Mouse (Mus musculus): ENCODE results near the gene Gm9918. TPM values are rescaled to one million over a fixed set of nuclear protein-coding genes. Genes with fewer than 3 reads are reported as not detected.
"Not testable (repeated sequence)": the region's sequence is repeated elsewhere in the genome, so short reads cannot be mapped to it uniquely, and the experiment has no call there.

Gm9918 gene
- not detected for polyA plus RNA-seq (2017; shearing (Covaris generic))

DNA sequence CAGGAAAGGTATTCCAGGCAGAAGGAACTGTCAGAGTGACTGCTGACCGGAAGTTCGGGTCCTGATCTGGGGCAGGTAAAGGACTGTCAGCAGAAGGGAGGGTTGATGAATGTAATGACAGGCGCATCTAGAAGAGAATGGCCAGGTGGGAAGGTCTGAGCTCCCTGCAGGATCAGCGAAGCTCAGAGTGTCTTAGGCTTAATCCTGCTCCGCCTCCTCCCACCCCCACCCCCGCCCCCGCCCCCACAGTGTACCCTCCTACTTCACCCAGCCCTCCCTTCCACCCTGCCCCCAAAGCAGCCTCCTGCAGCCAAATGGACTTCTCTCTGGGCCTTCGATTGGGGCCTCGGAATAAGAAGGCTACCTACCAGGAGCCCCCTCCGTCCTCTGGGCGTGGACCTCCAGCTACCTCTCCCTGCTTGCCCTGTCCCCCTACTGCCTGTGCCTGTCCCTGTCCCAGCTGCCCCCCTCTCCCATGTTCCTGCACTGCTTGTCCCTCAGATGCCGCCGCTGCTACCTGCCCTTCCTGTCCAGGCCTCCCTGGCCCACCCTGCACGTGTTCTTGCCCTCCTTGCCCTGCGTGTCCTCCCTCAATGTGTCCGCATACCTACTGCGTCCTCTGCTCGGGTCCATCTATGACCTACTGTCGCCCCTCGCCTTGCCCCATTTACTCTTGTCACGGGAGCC is at the start of gene Gm9918:
Gene Gm9918, plus strand, starts transcription at position 290 of the 687 bp plus-strand sequence.
- ATAC-seq = no peak

DNA sequence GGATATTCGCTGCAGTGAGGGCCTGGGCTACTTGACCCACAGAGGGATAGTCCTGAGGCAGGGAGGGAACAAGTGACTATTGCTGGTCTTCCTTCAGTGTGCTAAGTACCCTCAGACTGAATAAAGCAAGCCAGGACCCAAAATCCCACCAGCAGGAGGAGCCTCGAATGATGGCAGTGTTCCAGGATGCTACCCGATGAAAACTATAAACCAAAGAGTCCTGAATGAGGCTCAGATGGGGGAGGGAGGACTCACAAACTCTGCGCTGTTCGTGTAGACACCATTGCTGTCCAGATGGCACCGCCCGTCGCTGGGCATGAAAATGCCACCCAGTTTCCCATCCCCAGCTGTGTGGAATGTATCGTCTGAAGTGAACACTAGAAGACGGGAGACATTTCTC is 48.0 kb upstream of the Gm9918 start:
- ATAC-seq = no peak

DNA sequence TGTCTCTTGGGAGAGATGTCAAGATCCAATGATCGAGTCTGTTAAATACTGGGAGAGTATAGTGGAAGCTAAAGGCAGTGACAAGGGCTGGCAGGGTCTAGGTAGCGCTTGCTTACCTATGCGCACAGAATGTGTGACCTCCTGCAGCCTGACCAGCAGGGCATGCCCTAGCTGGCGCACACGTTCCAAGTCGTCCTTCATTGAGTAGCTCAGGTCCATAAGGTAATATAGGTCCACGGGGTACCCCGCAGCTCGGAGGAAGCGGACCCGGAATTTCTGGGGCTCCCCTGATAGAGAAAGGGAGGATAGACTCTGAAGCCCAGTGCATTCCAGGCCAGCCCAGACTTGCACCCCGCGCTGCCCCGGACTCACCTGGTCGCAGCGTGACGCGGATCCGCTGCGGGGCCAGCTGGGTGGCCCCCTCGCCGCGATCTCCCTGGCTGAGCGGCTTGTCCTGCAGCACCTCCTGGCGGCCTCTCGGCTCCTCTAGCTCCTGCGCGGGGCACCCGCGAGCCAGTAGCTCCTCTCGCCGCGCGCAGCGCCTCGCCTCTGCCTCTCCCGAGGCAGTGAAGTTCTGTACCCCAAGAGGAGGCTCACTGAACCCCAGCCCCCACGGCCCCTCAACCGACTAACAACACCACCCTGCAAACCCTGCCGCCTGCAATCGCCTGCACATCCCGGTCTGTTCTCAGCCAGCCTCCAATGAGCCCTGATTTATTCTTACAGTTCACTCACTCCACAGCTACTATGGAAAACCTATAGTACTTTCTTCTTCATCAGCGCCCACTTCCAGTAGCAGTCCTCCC is 46.0 kb upstream of the Gm9918 start:
- peak; percentile 33 for ATAC-seq

DNA sequence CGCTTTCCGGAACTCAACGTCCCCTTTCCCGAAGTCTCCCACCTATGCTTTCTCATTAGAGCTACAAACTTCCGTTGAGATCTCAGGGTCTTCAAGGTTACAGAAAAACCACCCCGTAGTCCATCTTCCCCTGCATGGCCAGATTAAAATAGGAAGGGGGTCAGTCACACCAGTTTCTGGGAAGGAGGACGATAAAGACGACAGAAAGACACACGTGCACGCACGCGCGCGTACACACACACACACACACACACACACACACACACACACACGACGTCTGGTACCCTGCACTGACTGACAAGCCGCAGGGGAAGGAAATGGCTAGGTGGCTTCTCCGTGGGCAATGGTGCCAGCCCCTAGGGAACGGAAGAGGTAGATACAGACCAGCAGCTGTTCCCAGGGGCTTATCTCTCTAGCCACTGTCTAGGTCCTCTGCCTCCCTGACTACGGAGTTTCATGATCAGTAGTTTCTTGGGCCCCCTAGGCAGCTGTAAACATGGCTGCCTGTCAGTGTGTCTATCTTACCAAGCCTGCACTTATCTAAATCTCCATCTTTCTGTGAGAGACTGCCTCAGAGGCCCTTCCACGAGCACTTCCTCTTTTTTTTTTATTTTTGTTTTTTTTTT is 45.3 kb upstream of the Gm9918 start:
- ATAC-seq = peak; percentile 96

DNA sequence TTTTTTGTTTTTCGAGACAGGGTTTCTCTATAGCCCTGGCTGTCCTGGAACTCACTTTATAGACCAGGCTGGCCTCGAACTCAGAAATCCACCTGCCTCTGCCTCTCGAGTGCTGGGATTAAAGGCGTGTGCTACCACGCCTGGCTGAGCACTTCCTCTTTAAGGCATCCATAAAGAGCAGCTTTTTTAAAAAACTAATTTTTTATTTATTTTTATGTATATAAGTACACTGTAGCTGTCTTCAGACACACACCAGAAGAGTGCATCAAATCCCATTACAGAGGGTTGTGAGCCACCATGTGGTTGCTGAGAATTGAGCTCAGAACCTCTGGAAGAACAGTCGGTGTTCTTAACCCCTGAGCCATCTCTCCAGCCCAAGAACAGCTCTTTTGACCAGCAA is 44.7 kb upstream of the Gm9918 start:
- ATAC-seq = not testable (repeated sequence)

DNA sequence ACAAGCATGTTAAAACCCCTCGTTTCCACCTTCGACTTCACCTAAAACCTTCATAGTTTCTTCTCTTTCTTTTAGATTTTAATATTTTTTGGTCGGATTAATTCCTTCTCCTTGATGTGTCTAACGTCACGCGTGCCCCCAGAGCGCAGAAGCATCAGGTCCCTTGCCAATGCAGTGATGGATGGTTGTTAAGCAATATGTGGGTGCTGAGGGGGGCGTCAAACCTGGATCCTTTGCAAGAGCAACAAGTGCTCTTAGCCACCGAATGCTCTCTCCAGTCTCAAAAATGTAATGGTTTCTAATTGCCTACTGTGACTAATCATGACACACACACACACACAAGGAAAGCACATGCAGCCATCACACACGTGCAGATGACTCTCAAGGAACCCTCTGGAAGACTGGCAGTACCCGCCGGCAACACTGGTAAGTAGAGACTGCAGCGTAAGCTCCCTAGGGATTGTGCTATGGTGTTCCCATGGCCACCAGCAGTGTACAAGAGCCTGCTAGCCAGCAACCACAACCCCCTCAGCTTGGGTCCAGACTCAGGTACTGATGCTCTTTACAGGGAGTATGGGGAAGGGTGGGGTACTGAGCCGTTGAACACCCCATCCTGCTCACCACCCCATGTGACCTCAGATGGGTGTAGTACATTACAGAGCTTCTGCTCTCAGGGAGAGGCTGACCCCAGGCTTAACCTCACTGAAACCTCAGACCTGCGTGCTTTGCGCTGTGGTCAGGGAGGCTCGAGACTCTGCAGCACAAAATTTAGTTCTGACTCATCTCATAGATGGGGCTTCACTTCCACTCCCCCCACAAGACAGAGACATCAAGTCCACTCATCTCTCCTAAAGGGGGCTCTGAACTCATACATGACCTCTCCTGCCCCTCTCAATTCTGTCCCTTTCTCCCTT is 39.7 kb upstream of the Gm9918 start:
- ATAC-seq = peak; percentile 72

DNA sequence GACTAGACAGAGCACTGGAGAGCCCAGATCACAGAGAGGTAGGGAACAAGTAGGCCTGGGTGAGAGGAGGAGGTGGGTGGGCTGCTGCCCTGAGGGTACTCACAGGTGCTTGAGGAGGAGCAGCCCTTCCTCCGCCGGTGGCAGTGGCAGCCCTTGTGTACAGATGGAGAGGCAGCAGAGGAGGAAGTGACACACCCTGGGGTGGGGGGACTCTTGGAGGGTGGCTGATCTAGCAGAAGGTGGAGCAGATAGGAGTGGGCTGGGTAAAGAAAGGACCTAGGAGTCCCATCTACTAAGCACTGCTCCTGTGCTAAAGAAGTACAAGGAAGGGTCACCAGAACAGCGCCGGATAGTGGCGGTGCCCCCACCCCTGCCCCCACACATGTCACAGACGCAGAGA is 38.6 kb upstream of the Gm9918 start, which contains the start of gene Itgb7:
Gene Itgb7, minus strand, starts transcription at position 197 of the 400 bp plus-strand sequence.
- ATAC-seq = peak; percentile 70

DNA sequence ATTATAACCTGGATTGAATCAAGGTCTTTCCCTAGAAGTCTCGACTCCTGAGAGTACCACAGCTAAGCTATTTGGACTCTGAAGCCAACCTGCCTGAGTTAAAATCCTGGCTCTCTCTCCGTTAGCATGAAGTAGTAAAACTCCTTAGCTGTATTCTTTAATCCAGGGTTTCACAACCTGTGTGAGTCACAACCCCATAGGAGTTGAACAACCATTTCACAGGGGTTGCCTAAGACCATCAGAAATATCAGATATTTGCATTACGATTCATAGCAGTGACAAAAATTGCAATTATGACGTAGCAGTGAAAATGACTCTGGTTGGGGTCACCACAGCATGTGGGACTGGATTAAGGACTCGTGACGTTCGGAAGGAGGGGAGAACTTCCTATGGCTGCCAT is 37.6 kb upstream of the Gm9918 start:
- no peak for ATAC-seq

DNA sequence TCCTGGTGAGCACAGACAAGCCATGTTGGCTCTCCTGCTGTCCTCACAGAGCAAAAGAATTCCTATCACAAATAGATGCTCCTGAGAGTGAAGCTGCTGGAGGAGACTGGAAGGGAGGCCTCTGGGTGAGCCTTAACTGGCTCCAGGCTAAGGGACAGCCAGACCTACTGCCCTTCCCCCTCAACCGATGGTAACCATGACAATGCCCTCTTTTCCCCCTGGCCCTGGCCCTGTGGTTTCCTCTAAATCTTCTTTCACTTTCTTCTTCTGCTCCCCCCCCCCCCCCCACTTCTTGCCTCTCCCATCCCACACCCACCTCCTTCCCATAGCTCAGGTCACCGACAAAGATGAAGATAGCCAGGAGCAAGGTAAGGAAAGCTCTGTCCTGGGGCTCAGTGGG is 36.5 kb upstream of the Gm9918 start:
- no peak for ATAC-seq

DNA sequence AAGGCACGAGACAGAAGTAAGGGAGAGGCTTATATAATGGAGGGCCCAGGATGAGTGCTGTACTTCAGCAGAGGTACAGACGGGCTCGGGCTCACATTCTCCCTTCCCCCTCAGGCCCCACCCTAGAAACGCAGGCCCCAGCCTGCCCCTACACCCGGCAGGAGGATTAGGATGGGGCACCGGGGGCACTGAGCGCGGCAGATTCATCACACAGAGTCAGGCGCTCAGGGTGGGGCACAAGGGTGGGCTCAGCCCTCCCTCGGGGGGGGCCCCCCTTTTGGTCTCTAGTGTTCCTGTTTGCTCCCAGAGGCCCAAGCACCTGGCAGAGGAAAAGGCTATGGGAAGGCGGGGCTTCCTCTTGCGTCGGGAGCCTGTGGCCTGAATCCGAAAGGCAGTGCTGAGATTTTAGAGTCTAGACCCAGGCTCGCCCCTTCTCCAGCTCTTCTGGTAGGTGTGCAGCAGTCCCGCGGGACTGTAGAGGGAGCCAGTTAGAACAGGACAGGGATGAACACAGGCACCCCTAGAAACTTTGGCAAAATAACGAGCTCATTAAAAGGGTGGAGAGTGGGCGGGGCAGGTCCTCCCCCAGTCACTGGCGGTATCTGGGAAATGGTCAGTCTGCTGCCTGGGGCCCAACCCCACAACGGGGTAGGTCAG is 34.9 kb upstream of the Gm9918 start:
- ATAC-seq = no peak

DNA sequence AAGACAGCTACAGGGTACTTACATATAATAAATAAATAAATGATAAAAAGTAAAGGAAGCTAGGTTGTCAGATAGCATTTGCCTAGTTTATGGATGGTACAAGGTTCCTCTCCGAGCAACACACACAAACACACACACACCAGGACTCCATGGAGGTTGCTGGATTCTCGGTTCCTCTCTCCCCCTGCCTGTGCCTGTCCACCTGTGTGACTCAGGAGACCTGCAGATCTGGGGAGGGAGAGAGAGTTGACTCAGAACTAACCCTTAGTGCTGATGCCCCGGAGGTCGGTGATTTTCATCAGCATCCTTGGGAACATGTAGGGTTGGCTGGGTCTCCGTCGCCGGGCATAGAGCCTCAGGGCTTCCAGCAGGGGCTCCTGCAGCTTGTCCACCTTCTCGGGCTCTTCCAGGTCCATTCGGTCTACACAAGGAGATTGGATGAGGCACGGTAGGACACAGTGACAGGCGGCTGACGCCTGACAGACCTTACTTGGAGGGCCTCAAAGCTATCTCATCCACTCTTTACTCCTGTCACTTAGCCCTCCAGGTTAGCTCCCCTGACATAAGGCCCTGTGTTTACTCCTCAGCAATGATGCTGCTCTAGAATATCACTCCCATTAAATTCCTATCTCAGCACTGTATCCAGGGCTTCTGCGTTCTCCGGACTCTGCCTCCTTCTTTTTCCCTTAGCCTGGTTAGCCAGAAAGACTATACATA is 31.7 kb upstream of the Gm9918 start:
- no peak for ATAC-seq

DNA sequence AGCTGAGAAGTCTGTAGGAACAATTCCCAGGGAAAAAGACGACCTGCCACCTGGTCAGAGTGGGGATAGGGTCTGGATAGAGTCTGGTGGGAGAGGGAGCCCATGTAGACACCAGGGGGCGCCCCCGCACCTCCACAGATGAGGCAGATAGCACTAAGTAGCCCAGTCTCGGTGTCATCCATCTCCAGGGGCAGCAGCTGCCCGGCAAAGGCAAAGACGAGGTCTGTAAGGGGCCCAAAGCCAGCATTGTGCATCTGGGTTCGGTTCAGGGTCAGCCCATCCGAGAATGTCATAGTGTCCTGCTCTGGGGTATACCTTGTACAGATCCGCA is 31.1 kb upstream of the Gm9918 start:
- no peak for ATAC-seq

DNA sequence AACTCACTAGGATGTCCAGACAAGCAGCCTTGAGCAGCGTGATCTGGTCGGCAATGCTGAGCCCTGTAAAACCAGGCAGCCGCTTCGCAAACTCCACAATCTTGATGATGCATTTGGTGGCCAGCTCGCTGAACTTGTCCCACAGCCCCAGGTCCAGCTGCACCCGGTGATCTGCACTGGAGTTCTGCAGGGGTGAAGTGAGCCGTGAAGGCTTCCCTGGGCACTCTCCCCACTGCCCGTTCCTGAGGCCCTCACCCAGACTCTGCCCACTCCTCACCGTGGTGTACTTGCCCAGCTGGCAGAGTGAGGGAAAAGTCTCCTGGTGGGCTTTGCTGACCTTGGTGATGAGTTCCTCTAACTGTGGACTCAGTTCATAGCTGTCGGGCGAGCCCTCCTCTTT is 30.5 kb upstream of the Gm9918 start:
- ATAC-seq = no peak

DNA sequence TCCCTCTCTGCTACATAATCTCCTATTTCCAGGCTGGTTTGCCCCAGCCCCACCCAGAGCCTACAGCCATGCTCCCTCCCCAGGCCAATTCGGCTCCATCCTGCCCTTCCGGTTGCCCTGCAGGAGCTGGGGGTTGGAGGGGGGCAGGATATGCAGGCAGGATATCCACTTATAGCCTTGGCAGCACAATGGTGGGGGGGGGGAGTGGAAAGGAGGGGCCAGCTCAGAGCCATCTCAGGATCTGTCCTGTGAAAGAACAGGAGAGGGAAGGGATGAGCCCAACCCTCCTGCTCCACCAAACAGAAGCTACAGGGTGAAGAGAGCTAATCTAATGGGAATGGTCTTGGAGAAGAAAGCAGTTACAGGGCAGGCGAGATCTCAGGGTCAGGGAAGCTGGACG is 29.8 kb upstream of the Gm9918 start:
- ATAC-seq = no peak

DNA sequence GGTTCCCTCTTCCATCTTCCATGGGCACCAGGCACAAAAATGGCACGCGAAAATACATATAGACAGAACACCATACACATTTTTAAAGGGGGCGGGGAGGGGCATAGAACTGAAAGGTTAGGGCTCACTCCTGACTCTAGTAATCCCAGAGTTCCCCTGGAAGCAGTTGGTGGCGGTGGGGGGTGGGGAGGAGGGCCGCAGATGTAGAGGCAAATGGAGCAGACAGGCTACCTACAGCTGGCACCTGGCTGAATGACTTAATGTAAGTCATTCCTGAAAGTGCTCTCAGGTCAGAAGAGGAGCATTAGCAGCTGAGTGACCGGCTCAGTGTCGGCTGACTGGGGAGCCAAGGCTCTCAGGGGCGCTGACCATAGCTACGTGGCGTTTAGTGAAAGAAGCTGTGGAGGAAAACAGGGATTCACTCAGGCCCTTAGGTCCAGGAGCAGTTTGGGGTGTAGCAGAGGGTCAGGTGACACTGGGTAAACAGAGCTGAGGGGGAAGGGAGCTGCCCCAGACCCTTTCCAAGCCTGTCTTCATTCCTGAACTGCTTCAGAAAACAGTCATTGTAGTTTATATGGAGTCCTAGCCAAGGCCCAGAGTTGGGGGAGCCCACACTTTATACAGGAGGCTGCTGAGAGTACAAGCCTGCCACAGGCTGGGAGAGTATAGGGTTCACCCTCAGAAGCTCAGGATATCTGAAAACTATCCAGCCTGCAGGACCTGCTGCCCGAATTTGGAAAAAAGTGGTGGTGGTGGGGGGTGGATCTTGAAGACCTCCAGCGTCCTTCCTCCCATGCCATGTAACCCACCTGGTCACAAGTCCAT is 27.7 kb upstream of the Gm9918 start:
- no peak for ATAC-seq

DNA sequence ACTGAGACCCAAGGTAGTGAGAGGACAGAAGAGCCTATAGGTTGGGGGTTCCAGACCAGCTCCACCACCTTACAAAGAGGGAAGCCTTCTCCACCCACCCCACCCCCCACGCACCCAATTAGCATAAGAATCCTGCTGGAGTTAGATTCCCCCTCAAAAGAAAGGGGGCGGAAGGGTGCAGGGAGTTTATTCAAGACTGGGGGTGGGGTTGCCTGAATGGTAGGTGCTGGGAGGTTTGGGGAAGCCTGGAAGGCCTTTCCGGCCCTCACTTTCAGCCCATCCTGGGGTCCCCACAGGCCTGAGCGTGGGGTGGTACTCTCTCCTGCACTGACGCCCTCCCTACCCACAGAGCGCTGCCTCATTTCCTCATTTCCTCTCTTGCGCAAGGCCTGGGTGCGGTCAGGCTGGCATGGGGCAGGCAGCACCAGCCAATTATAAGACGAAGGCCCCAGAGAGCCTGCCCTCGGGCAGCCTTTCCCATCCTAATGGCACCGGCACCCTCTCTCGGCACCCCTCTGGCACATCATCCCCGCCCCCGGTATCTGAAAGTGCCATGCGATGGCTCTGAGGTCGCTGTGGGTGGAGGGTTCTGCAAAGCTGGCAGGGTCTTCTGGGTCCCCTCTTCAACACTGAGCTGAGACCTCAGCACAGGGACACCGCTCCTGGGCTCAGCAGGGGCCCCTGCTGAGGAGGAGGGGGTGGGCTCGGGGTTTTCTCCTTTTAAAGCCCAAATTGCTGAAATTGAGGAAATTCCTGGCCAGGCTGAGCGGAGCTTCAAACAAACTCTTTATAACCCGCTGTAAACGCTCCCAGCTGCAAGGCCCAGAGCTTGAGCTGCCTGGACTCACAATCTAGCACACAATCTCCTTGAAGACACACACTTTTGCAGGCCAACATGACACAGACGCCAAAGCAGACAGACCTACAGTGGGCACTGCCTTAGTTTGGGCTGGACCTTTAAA is 26.9 kb upstream of the Gm9918 start:
- ATAC-seq = peak; percentile 8

DNA sequence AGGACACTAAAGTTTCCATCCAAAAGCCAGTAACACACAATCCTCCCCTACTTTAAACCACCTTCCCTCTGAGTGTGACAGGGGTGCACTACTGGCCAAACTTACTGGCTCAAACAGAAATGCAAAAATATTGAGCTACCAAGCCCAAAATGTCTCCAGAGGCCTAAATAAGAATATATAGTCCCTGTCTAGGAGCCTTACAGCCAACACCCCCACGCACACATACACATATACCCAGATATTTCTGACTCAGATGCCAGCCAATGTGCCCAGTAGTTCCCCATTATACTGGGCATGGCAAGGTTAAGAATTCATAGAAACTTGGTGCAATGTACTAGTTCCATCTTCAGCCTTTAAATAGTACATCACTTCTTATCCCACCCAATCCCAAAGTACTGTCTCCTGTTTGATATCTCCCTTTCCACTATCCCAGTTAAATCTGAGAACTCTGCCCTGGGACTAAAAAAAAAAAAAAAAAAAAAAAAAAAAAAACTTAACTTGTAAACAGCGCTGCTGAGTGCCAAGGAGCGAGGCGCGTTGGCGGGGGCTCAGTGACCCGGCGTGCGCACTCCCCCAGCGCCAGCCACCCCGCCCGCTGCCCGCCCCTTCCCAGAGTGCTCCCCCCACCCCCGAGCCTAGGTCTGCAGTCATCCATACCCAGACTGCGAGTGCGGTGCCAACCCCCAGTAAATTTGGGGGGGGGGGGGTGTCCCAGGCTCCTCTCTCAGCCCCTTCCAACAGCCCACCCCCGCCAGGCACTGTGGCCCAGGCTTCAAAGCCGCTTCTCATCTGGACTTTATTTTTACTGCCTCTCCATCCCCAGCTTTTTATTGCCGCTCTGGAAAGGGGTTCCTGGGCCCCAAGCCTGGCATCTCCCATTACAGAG is 25.8 kb upstream of the Gm9918 start:
- no peak for ATAC-seq

DNA sequence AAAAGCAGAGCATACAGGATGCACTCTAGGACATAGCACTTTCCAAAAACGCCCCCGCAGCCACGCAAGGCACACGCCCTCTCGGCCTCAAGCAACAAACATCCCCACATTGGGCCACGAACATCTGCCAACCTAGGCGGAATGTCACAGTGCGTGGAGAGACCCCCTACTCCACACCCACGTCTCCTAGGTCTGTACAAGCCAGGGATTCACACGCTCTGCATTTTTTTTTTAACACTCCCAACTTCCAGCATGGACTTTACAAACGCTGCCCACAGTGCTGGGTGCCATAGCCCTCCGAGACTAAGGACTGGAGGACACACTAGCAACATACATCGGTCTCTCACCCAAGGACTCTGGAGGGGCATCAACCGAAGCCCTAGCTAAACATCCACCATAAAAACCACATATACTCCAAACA is 24.9 kb upstream of the Gm9918 start:
- ATAC-seq = no peak
